Mouse (Mus musculus) hindbrain, embryonic 14.5 days (tissue): ENCODE results near the gene Trim9. TPM values are rescaled to one million over a fixed set of nuclear protein-coding genes. Genes with fewer than 3 reads are reported as not detected.
A peak's percentile ranks its signal among the peaks of the same experiment; 100 is the strongest.

ENCODE experiments used
- ATAC-seq: fragments of 200-750 bp; cut with Nextera tagmentation; 2 replicates; pipeline ENCODE4 v1.8.0; 2017; ENCODE audit warnings: moderate number of reproducible peaks, mild to moderate bottlenecking, moderate TSS enrichment, moderate library complexity; ENCODE audit not compliant: low FRiP score
- DNase-seq: peaks from one replicate; pipeline ENCODE4 v3.0.0-alpha.2; 2015; ENCODE audit warnings: low spot score
- H3K27ac ChIP-seq: fragments of 300-500 bp; sonication (generic); 2 replicates; pipeline ENCODE4 v1.5.1; 2014; ENCODE audit warnings: mild to moderate bottlenecking, moderate library complexity
- H3K27me3 ChIP-seq: fragments of 300-500 bp; sonication (generic); 2 replicates; pipeline ENCODE4 v1.6.1; 2014; ENCODE audit warnings: mild to moderate bottlenecking, low read length, mixed read lengths; ENCODE audit not compliant: control insufficient read depth, insufficient read depth
- H3K36me3 ChIP-seq: fragments of 300-500 bp; sonication (generic); replicated peaks from 2 replicates; pipeline ENCODE4 v1.6.1; 2014; ENCODE audit not compliant: control insufficient read depth, insufficient read depth
- H3K4me1 ChIP-seq: fragments of 300-500 bp; sonication (generic); replicated peaks from 2 replicates; pipeline ENCODE4 v1.6.1; 2014; ENCODE audit warnings: antibody characterized with exemption, low read length, mixed read lengths; ENCODE audit not compliant: control insufficient read depth, insufficient read depth
- H3K4me2 ChIP-seq: fragments of 300-500 bp; sonication (generic); replicated peaks from 2 replicates; pipeline ENCODE4 v1.6.1; 2014; ENCODE audit warnings: mild to moderate bottlenecking, moderate library complexity
- H3K4me3 ChIP-seq: fragments of 300-500 bp; sonication (generic); replicated peaks from 2 replicates; pipeline ENCODE4 v1.5.1; 2014; ENCODE audit warnings: mild to moderate bottlenecking, low read length
- H3K9ac ChIP-seq: fragments of 300-500 bp; sonication (generic); 2 replicates; pipeline ENCODE4 v1.6.1; 2014
- H3K9me3 ChIP-seq: fragments of 300-500 bp; sonication (generic); 2 replicates; pipeline ENCODE4 v1.6.1; 2016; ENCODE audit warnings: low read length; ENCODE audit not compliant: control insufficient read depth
- WGBS: fragments of 180-500 bp; shearing (Covaris S2); extraction: QIAGEN DNeasy Blood & Tissue Kit; methylation state at CpG from one replicate; pipeline ENCODE4 v1.1.7; 2014; 5-methylcytosine and 5-hydroxymethylcytosine counted together
- polyA plus RNA-seq: library from polyadenylated mRNA; unstranded; fragments of >200 nt; fragmentation: Nextera tagmentation; extraction: Ambion mirVana; gene quantifications from 2 replicates; pipeline ENCODE4 v1.2.1, GENCODE M21; 2014

Gene Trim9
- polyA plus RNA-seq, 1 experiment from 2014 or later = 77.8 TPM

- ATAC-seq (peak; percentile 51; the same call in 1 of the 2 replicates), DNase-seq (no peak)
- WGBS = 64% methylated on average over 6 of the region's 6 CpGs
- Histone ChIP-seq H3K27ac (0 out of 2 replicates have a peak overlapping the region, but pooled peaks have one; percentile 38), H3K9ac (no peak overlapping the region), H3K9me3 (no peaks in the 10 kb centered on the region), H3K4me3 (no peak overlapping the region), H3K4me1 (0 out of 2 replicates have a peak, but pooled peaks cover 7% of the 10 kb centered on the region), H3K4me2 (no peak overlapping the region), H3K27me3 (no peaks in the 10 kb centered on the region), H3K36me3 (no peaks in the 10 kb centered on the region)
These were observed 14.1 kb downstream of the Trim9 start for GRCm38 (mm10) chr12:70333253-70333805.

- no peaks in the 10 kb centered on the region for H3K36me3 ChIP-seq
- no peak overlapping the region for H3K4me2 ChIP-seq
- no peak overlapping the region for H3K27ac ChIP-seq
- H3K9ac ChIP-seq = no peak overlapping the region
- DNase-seq (no peak), ATAC-seq (no peak)
- whole genome bisulfite sequencing = 70% methylated on average over 3 of the region's 3 CpGs
- no peaks in the 10 kb centered on the region for H3K9me3 ChIP-seq
- peaks cover 13% of the 10 kb centered on the region; the same call in 1 of the 2 replicates for H3K4me1 ChIP-seq
- no peak overlapping the region for H3K4me3 ChIP-seq
- no peaks in the 10 kb centered on the region for H3K27me3 ChIP-seq
These were observed 18.4 kb downstream of the Trim9 start for GRCm38 (mm10) chr12:70329059-70329458.

- no peak for DNase-seq
- Histone ChIP-seq H3K36me3 (no peaks in the 10 kb centered on the region), H3K4me3 (no peak overlapping the region), H3K4me1 (peaks cover 9% of the 10 kb centered on the region; the same call in 1 of the 2 replicates), H3K27ac (no peak overlapping the region), H3K9me3 (no peaks in the 10 kb centered on the region), H3K4me2 (no peak overlapping the region), H3K9ac (no peak overlapping the region), H3K27me3 (no peaks in the 10 kb centered on the region)
- no peak for ATAC-seq
- 71% methylated on average over 1 of the region's 1 CpGs for WGBS
These were observed 20.5 kb downstream of the Trim9 start for GRCm38 (mm10) chr12:70326956-70327355.

GRCm38 (mm10) chr12:70326393-70326792 lies 21.0 kb downstream of the Trim9 start:
- Histone ChIP-seq H3K9ac (no peak overlapping the region), H3K27ac (no peak overlapping the region), H3K4me1 (peaks cover 9% of the 10 kb centered on the region; the same call in 1 of the 2 replicates), H3K4me3 (no peak overlapping the region), H3K36me3 (no peaks in the 10 kb centered on the region), H3K27me3 (no peaks in the 10 kb centered on the region), H3K9me3 (no peaks in the 10 kb centered on the region), H3K4me2 (no peak overlapping the region)
- DNase-seq = no peak
- 21% methylated on average over 2 of the region's 2 CpGs for WGBS
- ATAC-seq = no peak

- Histone ChIP-seq H3K9ac (no peak overlapping the region), H3K27me3 (no peaks in the 10 kb centered on the region), H3K4me2 (no peak overlapping the region), H3K27ac (no peak overlapping the region), H3K9me3 (no peaks in the 10 kb centered on the region), H3K4me1 (peaks cover 9% of the 10 kb centered on the region; the same call in 1 of the 2 replicates), H3K36me3 (no peaks in the 10 kb centered on the region), H3K4me3 (no peak overlapping the region)
- no peak for DNase-seq
- 68% methylated on average over 7 of the region's 7 CpGs for WGBS
- ATAC-seq = no peak
These were observed 21.6 kb downstream of the Trim9 start for GRCm38 (mm10) chr12:70325826-70326225.

- no peak for DNase-seq
- Histone ChIP-seq H3K27me3 (no peaks in the 10 kb centered on the region), H3K27ac (no peak overlapping the region), H3K4me3 (no peak overlapping the region), H3K4me2 (no peak overlapping the region), H3K9ac (no peak overlapping the region), H3K4me1 (peaks cover 14% of the 10 kb centered on the region; the same call in 1 of the 2 replicates), H3K9me3 (no peaks in the 10 kb centered on the region), H3K36me3 (no peaks in the 10 kb centered on the region)
- no peak for ATAC-seq
- 93% methylated on average over 1 of the region's 1 CpGs for WGBS
These were observed 24.6 kb downstream of the Trim9 start for GRCm38 (mm10) chr12:70322790-70323189.

- H3K9me3 ChIP-seq = no peaks in the 10 kb centered on the region
- peaks cover 11% of the 10 kb centered on the region; the same call in 1 of the 2 replicates for H3K4me1 ChIP-seq
- WGBS = 33% methylated on average over 9 of the region's 9 CpGs
- H3K4me2 ChIP-seq = no peak overlapping the region
- ATAC-seq (no peak), DNase-seq (no peak)
- H3K4me3 ChIP-seq = no peak overlapping the region
- no peaks in the 10 kb centered on the region for H3K27me3 ChIP-seq
- H3K27ac ChIP-seq = no peak overlapping the region
- H3K9ac ChIP-seq = no peak overlapping the region
- no peaks in the 10 kb centered on the region for H3K36me3 ChIP-seq
These were observed 31.3 kb downstream of the Trim9 start for GRCm38 (mm10) chr12:70316147-70316546.

- Histone ChIP-seq H3K4me3 (no peak overlapping the region), H3K9me3 (no peaks in the 10 kb centered on the region), H3K4me1 (peaks cover 21% of the 10 kb centered on the region; the same call in 1 of the 2 replicates), H3K4me2 (no peak overlapping the region), H3K27ac (no peak overlapping the region), H3K27me3 (no peaks in the 10 kb centered on the region), H3K36me3 (no peaks in the 10 kb centered on the region), H3K9ac (no peak overlapping the region)
- no peak for ATAC-seq
- no peak for DNase-seq
- WGBS = 89% methylated on average over 7 of the region's 7 CpGs
These were observed 39.5 kb downstream of the Trim9 start for GRCm38 (mm10) chr12:70307881-70308280.

GRCm38 (mm10) chr12:70307062-70307461 lies 40.4 kb downstream of the Trim9 start:
- 91% methylated on average over 5 of the region's 5 CpGs for WGBS
- H3K9me3 ChIP-seq = no peaks in the 10 kb centered on the region
- DNase-seq (no peak), ATAC-seq (no peak)
- no peak overlapping the region for H3K4me2 ChIP-seq
- H3K9ac ChIP-seq = no peak overlapping the region
- H3K4me3 ChIP-seq = no peak overlapping the region
- peaks cover 28% of the 10 kb centered on the region; the same call in 1 of the 2 replicates for H3K4me1 ChIP-seq
- H3K27ac ChIP-seq = no peak overlapping the region
- H3K27me3 ChIP-seq = no peaks in the 10 kb centered on the region
- H3K36me3 ChIP-seq = no peaks in the 10 kb centered on the region
